Mouse (Mus musculus) adipocyte (in vitro differentiated cells): ENCODE measurements around the gene Sbno2.
"Not testable (repeated sequence)": the region's sequence is repeated elsewhere in the genome, so short reads cannot be mapped to it uniquely, and the experiment has no call there.

Source experiments
- DNase-seq: peaks from one replicate; pipeline ENCODE4 v3.0.0-alpha.2; 2016; ENCODE audit warnings: low spot score

The Sbno2 gene

DNA sequence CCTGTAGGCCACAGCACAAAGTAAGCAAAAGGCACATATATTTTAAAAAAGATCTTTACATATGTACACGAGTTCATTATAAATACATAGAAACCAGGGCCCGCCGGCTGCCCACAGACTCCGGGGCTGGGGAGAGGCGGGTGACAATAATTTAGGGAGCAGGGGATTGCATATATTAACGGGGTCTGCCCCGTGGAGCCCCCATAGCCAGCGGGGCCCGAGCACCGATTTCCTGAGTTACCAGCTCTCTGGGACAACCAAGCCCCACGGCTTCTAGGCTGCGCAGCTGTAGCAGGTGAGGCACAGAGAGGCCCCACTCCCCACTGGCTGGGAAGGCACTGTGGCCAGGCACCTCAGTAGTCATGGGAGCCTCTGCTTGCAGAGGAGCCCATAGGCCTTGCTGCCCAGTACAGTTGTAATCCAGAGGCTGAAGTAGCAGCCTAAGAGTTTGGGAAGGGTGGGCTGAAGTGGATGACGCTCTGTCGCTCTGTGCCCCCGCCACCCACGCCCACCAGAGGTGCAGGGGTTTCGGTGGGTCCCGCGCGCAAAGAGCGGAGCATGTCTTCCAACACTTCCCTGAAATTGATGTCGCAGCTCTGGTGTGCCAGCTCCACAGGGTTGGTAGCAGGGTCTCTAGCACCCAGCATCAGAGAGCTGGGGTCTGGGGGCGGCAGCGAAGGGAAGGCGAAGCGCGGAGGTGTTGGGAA lies 48.2 kb downstream of the Sbno2 start:
- DNase-seq = no peak

DNA sequence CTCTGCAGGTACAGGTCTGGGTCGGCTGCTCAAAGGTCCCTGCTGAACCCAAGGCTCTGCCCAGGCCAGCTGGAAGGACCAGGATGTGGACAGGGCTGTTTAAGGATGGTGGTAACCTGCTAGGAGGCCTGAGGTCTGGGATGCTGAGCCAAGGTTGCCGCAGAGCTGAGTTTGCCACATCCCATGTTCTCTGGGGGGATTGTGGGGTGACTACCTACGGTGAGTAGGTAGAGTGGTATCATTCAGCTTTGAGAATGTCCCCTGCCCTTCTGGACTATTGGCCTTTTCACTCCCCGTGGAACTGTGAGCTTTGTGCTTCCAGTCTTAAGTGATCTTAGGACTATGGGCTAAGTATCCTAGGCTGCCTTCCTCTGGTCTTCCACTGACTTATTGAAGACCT lies 48.9 kb downstream of the Sbno2 start:
- DNase-seq = no peak

DNA sequence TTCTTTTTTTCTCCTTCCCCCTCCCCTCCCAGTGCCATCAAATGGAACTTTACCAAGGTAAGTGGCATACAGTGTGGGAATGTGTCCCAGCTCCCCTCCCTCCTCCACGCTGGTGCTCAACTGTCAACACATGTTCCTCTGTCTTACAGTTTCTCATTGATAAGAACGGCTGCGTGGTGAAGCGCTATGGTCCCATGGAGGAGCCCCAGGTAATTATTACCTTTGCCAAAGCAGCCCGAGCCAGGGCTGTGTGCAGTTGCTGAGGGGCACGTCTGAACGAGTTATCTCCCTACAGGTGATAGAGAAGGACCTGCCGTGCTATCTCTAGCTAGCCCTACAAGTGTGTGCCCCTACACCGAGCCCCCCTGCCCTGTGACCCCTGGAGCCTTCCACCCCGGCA lies 49.5 kb downstream of the Sbno2 start:
- no peak for DNase-seq

- DNase-seq = no peak
These were observed 50.0 kb downstream of the Sbno2 start for GRCm38 (mm10) chr10:80055364-80055763.

- DNase-seq = not testable (repeated sequence)
These were observed 50.5 kb downstream of the Sbno2 start for GRCm38 (mm10) chr10:80054911-80055310.

DNA sequence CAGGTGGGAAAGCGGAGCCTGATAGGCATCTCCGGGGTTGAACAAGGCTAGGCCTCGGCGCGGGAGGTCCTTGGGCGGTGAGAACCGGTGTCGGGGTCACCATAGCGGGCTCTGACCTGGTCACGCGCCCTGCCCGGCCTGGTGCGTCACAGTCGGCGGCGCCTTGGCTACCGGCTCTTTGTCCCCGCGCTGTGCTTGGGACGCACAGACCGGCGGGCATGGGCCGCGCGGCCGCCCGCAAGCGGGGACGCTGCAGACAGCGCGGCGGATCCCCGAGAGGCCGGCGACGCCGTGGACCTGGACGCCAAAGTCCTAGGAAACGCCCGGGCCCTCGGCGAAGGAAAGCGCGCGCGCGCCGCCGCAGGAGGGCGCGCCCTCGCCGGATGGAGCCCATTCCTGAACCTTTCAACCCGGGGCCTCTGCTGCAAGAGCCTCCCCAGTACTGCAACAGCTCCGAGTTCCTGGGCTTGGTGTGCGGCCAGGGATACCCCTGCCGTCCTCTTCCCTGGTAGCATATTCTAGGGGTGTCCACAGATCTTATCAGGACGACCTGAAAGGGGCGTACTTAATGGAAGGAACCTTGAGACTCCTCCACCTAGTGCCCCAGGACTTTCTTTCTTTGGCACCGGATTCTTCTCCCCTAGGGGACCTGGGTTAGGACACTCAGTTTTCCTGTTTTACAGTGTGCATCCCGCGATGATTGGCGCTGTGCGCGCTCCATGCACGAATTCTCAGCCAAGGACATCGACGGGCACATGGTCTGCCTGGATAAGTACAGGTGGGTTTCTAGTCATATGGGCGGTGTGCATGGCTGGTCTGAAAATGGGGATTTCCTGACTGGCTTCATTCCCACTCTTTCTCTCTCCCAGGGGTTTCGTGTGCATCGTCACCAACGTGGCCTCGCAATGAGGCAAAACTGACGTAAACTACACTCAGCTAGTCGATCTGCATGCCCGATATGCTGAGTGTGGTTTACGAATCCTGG lies 51.2 kb downstream of the Sbno2 start:
- DNase-seq = peak; percentile 71

DNA sequence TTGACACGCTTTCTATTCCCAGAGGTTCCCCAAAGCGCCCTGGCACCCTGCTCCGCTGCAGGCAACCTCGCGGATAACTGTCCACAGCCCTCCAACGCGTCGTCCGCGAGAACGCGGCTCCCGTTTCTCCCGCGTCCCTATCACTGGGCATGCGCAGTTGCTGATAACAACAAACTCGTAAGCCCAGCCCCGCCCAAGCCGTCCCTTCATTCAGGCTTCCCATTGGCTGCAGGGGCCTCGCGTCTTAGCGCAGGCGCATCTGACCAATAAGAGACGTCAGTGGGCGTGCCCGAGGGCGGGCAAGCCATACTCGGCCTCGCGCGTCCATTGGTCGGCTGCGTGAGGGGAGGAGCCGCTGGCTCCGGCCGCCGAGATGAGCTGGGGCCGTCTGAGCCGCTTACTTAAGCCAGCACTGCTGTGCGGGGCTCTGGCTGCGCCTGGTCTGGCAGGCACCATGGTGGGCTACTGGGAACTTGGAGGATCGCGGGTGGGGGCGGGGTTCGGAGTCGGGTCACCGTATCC lies 52.1 kb downstream of the Sbno2 start:
- peak; percentile 99 for DNase-seq

DNA sequence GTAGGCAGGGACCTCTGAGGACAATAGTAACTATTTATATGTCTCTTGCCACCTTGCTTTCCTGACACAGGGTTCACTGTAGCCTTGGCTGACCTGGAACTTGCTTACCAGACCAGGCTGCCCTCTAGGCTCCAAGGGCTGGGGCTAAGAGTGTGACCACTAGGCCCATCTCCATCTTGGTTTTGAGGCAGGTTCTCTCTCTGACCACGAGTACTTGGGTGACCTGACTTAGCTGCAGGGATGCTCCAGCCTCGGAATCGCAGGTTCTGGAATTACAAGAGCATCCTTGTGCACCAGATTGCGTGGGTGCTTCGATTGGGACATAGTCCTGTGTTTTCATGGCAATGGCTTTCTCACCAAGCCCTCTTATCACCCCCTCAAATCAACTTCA lies 53.0 kb downstream of the Sbno2 start:
- peak; percentile 48 for DNase-seq

GRCm38 (mm10) chr10:80051618-80052373 lies 53.6 kb downstream of the Sbno2 start:
- peak; percentile 81 for DNase-seq

DNA sequence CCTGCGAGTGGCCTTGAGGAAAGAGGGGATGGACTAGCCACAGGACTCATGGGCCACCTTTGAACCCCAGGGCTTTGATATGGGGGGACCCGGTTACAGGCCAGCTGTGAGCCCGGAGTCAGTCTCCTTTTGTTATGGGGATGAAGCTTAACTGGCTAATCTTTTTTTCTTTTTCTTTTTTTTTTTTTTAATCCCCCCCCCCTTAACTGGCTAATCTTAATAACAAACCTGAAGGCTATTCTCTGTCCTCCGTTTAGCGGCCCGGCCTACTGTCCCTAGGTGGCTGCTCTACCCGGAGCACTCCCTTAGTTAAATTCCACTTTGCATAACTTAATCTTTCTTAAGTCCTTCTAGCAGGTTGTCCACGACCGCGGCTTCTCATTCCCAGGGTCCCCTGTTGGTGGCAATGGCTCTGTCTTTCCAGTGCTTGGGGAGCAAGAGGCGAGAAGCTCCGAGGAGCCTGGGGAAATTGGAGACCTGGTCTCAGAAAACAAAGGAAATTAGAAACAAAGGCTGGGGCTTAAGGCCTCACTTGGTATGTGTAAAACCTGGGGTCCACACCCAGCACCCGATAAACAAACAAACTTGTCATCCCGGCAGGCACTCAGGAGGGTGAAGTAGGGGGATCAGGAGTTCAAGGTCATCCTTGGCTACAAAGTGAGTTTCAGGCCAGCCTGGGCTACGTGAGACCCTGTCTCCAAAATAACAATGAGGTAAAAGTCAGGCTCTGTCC lies 54.3 kb downstream of the Sbno2 start:
- DNase-seq = no peak

GRCm38 (mm10) chr10:80050244-80050643 lies 55.1 kb downstream of the Sbno2 start:
- DNase-seq = peak; percentile 63

- DNase-seq = no peak
These were observed 56.5 kb downstream of the Sbno2 start for GRCm38 (mm10) chr10:80048834-80049233.

DNA sequence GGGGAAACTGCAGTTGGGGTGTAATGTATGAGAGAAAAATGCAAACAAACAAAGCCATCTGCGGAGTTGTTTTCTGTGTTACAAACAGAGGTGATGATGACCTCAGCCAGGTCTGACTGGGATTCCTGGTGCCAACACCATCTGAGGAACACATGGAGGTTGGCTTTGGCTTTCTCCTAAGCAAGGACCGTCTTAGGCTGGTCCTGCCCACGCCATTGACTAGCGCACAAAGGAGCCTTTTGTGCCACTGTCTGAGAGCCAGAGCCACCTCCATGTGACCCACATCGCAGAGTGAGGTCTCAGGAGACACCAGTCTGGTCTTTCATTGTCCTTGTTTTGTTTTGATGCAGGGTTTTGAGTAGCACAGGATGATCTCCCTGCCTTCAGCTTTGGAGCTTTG lies 57.0 kb downstream of the Sbno2 start:
- DNase-seq = no peak

GRCm38 (mm10) chr10:80047041-80047565 lies 58.3 kb downstream of the Sbno2 start, which contains the start of gene Gpx4:
TSS of gene Gpx4 (plus strand) at chr10:80047166.
- no peak for DNase-seq

- DNase-seq = no peak
These were observed 59.6 kb downstream of the Sbno2 start for GRCm38 (mm10) chr10:80045766-80046165.

DNA sequence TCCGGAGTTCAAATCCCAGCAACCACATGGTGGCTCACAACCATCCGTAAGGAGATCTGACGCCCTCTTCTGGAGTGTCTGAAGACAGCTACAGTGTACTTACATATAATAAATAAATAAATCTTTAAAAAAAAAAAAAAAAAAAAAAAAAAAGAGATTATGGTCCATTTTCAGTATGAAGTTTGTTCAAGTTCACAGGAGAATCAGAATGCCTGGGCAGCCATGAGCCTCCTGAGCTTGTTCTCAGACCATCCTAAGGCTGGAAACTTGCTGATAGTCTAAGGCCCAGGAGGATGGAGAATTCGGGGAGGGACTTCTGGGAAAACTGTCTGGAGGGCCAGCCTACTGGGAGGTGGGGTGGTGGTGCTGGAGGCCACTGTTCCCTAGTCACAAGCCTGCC lies 60.0 kb downstream of the Sbno2 start:
- DNase-seq = peak; percentile 42

DNA sequence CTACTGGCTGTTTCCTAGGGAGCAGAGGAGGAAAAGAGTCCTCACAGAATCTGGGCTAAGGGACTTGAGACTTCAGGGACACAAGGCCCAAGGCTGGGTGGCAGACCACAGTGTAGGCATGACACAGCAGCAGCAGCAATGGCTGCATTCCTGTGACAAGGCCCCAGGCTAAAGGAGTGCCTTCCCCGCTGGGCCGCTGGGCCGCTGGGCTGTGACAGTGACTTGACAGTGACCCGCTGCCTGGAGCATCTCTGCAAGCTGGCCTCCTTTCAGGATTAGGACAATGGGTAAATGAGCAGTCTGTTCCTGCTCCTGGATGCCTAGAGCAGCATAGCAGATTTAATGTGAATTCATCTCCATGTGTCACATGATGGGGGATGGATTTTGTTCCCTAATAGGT lies 61.3 kb downstream of the Sbno2 start:
- DNase-seq = no peak

DNA sequence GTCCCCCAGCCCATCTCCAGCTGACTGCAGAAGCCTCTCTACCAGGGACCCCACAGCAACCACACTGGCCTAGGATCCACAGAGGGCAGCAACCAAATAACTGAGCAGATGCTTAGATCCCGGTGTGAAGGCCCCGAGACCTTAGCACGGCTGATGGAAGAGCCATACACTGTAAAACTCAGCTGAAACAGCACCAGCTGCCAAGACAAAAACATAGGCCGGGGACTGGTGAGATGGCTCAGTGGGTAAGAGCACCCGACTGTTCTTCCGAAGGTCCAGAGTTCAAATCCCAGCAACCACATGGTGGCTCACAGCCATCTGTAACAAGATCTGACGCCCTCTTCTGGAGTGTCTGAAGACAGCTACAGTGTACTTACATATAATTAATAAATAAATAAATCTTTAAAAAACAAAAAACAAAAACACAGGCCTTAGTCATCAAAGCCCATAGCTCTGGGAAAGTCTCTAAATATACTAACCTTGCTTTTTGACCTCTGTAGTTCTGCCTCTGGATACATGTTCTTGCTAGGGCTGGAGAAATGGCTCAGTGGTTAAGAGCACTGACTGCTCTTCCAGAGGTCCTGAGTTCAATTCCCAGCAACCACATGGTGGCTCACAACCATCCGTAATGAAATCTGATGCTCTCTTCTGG lies 63.8 kb downstream of the Sbno2 start:
- DNase-seq = not testable (repeated sequence)

DNA sequence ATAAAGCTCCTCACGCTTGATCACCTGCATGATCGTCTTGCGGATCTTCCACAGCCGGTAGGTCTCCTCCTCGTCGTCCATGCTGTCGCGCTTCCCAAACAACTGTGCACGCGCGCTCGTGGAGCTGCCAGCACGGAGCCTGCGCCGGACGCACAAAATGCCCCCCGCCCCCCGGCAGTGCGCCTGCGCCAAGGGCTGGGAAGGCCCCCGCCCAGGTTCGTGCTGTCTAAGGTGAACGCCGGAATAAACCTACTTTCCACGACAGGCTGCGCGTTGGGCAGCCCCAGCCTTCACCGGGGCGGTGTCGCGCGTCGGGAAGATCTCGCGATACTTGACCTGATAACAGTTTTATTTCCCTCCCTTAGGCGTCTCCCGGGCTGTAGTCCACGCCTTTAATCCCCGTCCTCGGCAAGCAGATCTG lies 65.8 kb downstream of the Sbno2 start, which contains the start of gene Polr2e:
TSS of gene Polr2e (minus strand) at position 237 of the 421 bp plus-strand sequence.
- DNase-seq = peak; percentile 99

GRCm38 (mm10) chr10:80036832-80037231 lies 68.5 kb downstream of the Sbno2 start:
- no peak for DNase-seq
